Mouse (Mus musculus): ENCODE data around the gene Kctd12b. TPM values are rescaled to one million over a fixed set of nuclear protein-coding genes. Genes with fewer than 3 reads are reported as not detected.
A peak's percentile ranks its signal among the peaks of the same experiment; 100 is the strongest.
"Not testable (repeated sequence)": the region's sequence is repeated elsewhere in the genome, so short reads cannot be mapped to it uniquely, and the experiment has no call there.

Gene Kctd12b
- 5.0 and 5.3 TPM in 2 replicates for polyA plus RNA-seq (2016; fragmentation: Nextera tagmentation; extraction: Ambion mirVana)

DNA sequence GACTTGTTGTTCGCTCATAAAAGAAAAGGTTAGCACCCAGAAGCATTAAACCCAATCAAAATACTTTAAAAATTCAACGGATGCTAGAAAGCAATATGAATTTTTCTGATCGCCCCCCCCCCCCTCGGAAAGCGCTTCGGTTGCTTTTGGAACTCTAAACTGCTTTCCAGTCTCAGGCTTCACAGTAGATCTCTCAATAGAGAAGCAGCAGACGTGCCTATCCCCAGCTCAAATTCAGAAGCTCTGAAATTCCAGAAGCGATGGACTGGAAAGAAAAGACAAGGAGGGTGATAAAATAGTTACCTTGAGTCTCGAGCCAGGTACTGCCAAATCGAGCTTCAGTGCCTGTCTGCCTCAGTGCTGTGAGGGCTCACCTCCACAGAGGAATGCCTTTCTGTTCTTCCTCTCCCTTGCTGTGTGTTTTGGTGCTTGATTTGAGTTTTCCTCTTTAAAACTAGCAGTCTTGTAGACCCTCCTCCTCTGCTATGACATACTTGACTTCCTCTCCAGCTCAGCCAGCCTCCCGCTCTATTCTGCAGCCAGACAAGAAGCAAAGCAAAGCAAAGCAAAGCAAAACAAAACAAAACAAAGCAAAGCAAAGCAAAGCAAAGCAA, at the start of gene Kctd12b:
Kctd12b (minus strand) TSS at position 610 of the 614 bp plus-strand sequence.
- peak within 1 kb of the TSS; percentile 39 for H3K4me2 ChIP-seq (replicated peaks)
- no peaks in the 10 kb centered on the region for H3K9me3 ChIP-seq (replicated peaks)
- H3K36me3 ChIP-seq, result no peaks in the 10 kb centered on the region
- peak within 1 kb of the TSS; percentile 25 for H3K4me3 ChIP-seq
- no peaks in the 10 kb centered on the region for H3K27me3 ChIP-seq
- WGBS, result 35% methylated on average over 11 of the region's 11 CpGs
- H3K9ac ChIP-seq, result no peak within 1 kb of the TSS
- H3K4me1 ChIP-seq, result no peaks in the 10 kb centered on the region
- no peak for ATAC-seq (ENCODE audit: low FRiP score)
- H3K27ac ChIP-seq, result no peak within 1 kb of the TSS

DNA sequence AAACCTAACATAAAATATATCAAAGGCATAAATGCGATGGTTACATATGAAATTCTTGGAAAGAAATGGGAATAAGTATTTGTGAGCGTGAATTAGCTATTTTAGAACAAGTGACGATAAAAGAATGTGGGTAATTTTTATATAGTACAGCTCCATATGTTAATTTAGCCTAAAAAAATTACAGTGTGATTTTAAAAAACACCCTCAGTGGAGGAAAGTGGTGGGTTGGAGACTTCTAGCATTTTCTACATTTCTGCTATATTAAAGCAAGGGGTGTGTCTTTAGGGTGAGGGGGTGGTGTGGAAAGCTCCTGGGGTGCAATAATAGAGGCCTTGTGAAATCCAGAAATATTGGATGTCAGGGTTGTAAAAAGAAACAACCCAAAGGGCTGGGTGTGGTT, 46.3 kb upstream of the Kctd12b start:
- H3K36me3 ChIP-seq, result no peaks in the 10 kb centered on the region
- no peaks in the 10 kb centered on the region for H3K4me1 ChIP-seq
- H3K9ac ChIP-seq, result no peak overlapping the region
- H3K9me3 ChIP-seq (replicated peaks), result no peaks in the 10 kb centered on the region
- no peak overlapping the region for H3K4me2 ChIP-seq (replicated peaks)
- H3K27me3 ChIP-seq, result no peaks in the 10 kb centered on the region
- ATAC-seq (ENCODE audit: low FRiP score), result no peak
- H3K27ac ChIP-seq, result no peak overlapping the region
- no peak overlapping the region for H3K4me3 ChIP-seq
- 86% methylated on average over 3 of the region's 3 CpGs for WGBS

GRCm38 (mm10) chrX:153735697-153736096, 39.5 kb upstream of the Kctd12b start:
- no peak for ATAC-seq (ENCODE audit: low FRiP score)
- Histone ChIP-seq H3K4me2 (replicated peaks) (no peak overlapping the region), H3K27me3 (no peaks in the 10 kb centered on the region), H3K36me3 (peaks cover 12% of the 10 kb centered on the region; the same call in 1 of the 2 replicates), H3K9me3 (replicated peaks) (no peaks in the 10 kb centered on the region), H3K27ac (no peak overlapping the region), H3K4me3 (no peak overlapping the region), H3K9ac (no peak overlapping the region), H3K4me1 (no peaks in the 10 kb centered on the region)
- 87% methylated on average over 4 of the region's 4 CpGs for WGBS

DNA sequence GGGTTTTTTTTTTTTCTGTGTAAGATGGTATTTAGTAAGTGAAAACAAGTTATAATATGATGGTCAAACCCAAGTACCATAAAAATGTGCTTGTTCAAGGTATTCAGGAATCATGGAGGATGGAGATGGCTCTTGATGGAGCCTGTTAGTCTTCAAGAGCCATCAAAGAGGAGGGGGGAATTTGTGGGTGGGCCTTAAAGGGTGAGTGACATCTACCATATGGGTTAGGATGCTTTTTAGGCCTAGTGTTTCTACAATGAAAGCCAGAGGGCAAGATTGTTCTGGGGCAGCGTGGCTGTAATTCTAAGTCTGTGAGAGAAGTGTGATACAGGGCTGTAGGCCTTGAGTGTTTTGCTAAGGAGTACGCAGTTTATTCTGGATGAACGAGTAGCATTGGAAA, 28.2 kb upstream of the Kctd12b start:
- no peaks in the 10 kb centered on the region for H3K36me3 ChIP-seq
- H3K4me2 ChIP-seq (replicated peaks), result peak overlapping the region; percentile 53
- 30% methylated on average over 3 of the region's 3 CpGs for WGBS
- no peaks in the 10 kb centered on the region for H3K9me3 ChIP-seq (replicated peaks)
- H3K4me3 ChIP-seq, result peak overlapping the region; percentile 46
- peak overlapping the region; percentile 47 for H3K9ac ChIP-seq
- no peak overlapping the region for H3K27ac ChIP-seq
- H3K4me1 ChIP-seq, result 0 out of 2 replicates have a peak, but pooled peaks cover 5% of the 10 kb centered on the region
- peak; percentile 32 for ATAC-seq (ENCODE audit: low FRiP score)
- H3K27me3 ChIP-seq, result no peaks in the 10 kb centered on the region

GRCm38 (mm10) chrX:153723110-153723916, 27.1 kb upstream of the Kctd12b start, which contains the start of gene Nbdy:
Nbdy (plus strand) TSS chrX:153723590.
- peak within 1 kb of the TSS; percentile 53 for H3K4me2 ChIP-seq (replicated peaks)
- H3K4me3 ChIP-seq, result peak within 1 kb of the TSS; percentile 46
- H3K36me3 ChIP-seq, result no peaks in the 10 kb centered on the region
- H3K27ac ChIP-seq, result peak within 1 kb of the TSS; percentile 79
- 17% methylated on average over 32 of the region's 32 CpGs for WGBS
- H3K4me1 ChIP-seq, result 0 out of 2 replicates have a peak, but pooled peaks cover 5% of the 10 kb centered on the region
- H3K27me3 ChIP-seq, result no peaks in the 10 kb centered on the region
- no peaks in the 10 kb centered on the region for H3K9me3 ChIP-seq (replicated peaks)
- ATAC-seq (ENCODE audit: low FRiP score), result peak; percentile 90
- peak within 1 kb of the TSS; percentile 69 for H3K9ac ChIP-seq

- no peaks in the 10 kb centered on the region for H3K9me3 ChIP-seq (replicated peaks)
- H3K27me3 ChIP-seq, result no peaks in the 10 kb centered on the region
- H3K4me3 ChIP-seq, result no peak overlapping the region
- 40% methylated on average over 4 of the region's 4 CpGs for WGBS
- H3K27ac ChIP-seq, result no peak overlapping the region
- no peaks in the 10 kb centered on the region for H3K4me1 ChIP-seq
- ATAC-seq (ENCODE audit: low FRiP score), result no peak
- H3K9ac ChIP-seq, result no peak overlapping the region
- H3K36me3 ChIP-seq, result no peaks in the 10 kb centered on the region
- no peak overlapping the region for H3K4me2 ChIP-seq (replicated peaks)
Observed at GRCm38 (mm10) chrX:153719602-153720001, 23.4 kb upstream of the Kctd12b start.

DNA sequence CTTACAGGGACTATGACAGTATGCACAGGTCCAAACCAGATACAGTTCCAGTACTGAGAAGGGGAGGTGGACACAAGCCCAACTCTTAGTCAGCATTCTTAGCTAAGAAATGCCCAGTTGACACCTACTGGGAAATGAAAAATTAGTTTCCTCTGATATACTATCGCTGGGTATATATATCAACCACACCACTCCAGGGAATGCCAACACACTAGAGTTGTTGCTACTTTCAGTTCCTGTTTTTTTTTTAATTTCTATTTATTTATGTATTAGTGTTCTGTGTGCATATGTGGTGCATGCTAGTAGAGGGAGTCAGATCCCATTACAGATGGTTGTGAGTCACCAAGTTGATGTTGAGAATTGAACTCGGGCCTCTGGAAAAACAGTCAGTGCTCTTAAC, 20.5 kb upstream of the Kctd12b start:
- Histone ChIP-seq H3K27me3 (no peaks in the 10 kb centered on the region), H3K27ac (no peak overlapping the region), H3K9ac (no peak overlapping the region), H3K4me2 (replicated peaks) (no peak overlapping the region), H3K4me1 (no peaks in the 10 kb centered on the region), H3K9me3 (replicated peaks) (no peaks in the 10 kb centered on the region), H3K36me3 (no peaks in the 10 kb centered on the region), H3K4me3 (no peak overlapping the region)
- WGBS, result 85% methylated on average over 2 of the region's 2 CpGs
- ATAC-seq (ENCODE audit: low FRiP score), result no peak

- H3K36me3 ChIP-seq, result no peaks in the 10 kb centered on the region
- no peak overlapping the region for H3K9ac ChIP-seq
- no peaks in the 10 kb centered on the region for H3K4me1 ChIP-seq
- H3K9me3 ChIP-seq (replicated peaks), result no peaks in the 10 kb centered on the region
- no peaks in the 10 kb centered on the region for H3K27me3 ChIP-seq
- H3K4me3 ChIP-seq, result no peak overlapping the region
- H3K4me2 ChIP-seq (replicated peaks), result no peak overlapping the region
- WGBS, result 47% methylated on average over 4 of the region's 4 CpGs
- no peak overlapping the region for H3K27ac ChIP-seq
- ATAC-seq (ENCODE audit: low FRiP score), result no peak
Observed at GRCm38 (mm10) chrX:153707735-153708134, 11.5 kb upstream of the Kctd12b start.

GRCm38 (mm10) chrX:153700463-153700862, 4.3 kb upstream of the Kctd12b start:
- Histone ChIP-seq H3K4me2 (replicated peaks) (no peak overlapping the region), H3K4me1 (no peaks in the 10 kb centered on the region), H3K27me3 (no peaks in the 10 kb centered on the region), H3K27ac (no peak overlapping the region), H3K4me3 (no peak overlapping the region), H3K36me3 (no peaks in the 10 kb centered on the region), H3K9ac (no peak overlapping the region), H3K9me3 (replicated peaks) (no peaks in the 10 kb centered on the region)
- 83% methylated on average over 3 of the region's 3 CpGs for WGBS
- ATAC-seq (ENCODE audit: low FRiP score), result no peak

DNA sequence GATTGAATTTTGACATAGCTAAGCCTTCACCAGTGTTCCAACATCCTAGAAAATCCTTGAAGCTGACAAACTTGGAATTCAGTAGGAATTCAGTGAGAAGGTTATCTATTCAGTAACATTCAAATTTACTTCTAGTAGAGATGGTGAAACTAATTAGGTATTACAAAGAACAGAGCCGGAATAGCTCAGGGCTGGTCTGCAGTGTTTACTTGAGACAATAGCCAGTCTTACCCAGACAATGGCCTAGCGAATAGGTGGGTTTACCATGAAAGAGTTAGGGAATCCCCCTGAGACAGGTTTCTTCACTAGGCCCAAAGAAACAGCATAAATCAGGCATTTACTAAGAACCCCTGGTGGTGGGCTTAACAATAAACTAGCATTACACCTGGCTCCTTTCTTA, 28.0 kb downstream of the Kctd12b start:
- 38% methylated on average over 2 of the region's 2 CpGs for WGBS
- H3K4me1 ChIP-seq, result not testable (repeated sequence)

DNA sequence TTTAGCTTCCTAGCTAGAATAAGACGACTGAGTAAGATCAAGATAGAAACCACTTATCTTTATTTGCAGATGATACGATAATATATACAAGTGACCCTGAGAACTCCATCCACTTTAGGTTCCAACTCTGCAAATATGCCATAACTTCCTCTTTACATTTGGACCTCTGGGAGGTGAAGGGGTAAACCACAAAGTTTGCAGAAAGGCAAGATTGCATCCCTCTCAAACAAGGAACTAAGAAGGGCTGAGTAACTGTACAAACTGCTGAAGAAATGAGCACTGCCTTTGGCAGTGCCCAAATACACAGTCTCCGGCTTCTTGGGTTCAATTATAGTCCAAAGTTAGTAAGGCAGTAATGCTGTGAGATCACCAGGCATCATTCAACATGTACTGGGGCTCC, 31.3 kb downstream of the Kctd12b start:
- no peak overlapping the region for H3K9ac ChIP-seq
- no peak overlapping the region for H3K4me3 ChIP-seq
- H3K4me2 ChIP-seq (replicated peaks), result no peak overlapping the region
- 87% methylated on average over 3 of the region's 3 CpGs for WGBS
- H3K27ac ChIP-seq, result no peak overlapping the region
- no peaks in the 10 kb centered on the region for H3K4me1 ChIP-seq
- no peak for ATAC-seq (ENCODE audit: low FRiP score)
- no peaks in the 10 kb centered on the region for H3K9me3 ChIP-seq (replicated peaks)
- no peaks in the 10 kb centered on the region for H3K27me3 ChIP-seq
- no peaks in the 10 kb centered on the region for H3K36me3 ChIP-seq

More for the DNA sequence above, 28.0 kb downstream of the Kctd12b start:
- H3K9ac ChIP-seq; H3K4me3 ChIP-seq; H3K9me3 ChIP-seq (replicated peaks); ATAC-seq (ENCODE audit: low FRiP score); H3K4me2 ChIP-seq (replicated peaks); H3K36me3 ChIP-seq; H3K27ac ChIP-seq; H3K27me3 ChIP-seq: not testable (repeated sequence)

- Histone ChIP-seq H3K4me1 (no peaks in the 10 kb centered on the region), H3K9me3 (replicated peaks) (no peaks in the 10 kb centered on the region), H3K9ac (no peak overlapping the region), H3K27ac (no peak overlapping the region), H3K4me3 (no peak overlapping the region), H3K4me2 (replicated peaks) (no peak overlapping the region), H3K36me3 (no peaks in the 10 kb centered on the region), H3K27me3 (no peaks in the 10 kb centered on the region)
- ATAC-seq (ENCODE audit: low FRiP score), result no peak
- WGBS, result 77% methylated on average over 3 of the region's 3 CpGs
Observed at GRCm38 (mm10) chrX:153656949-153657348, 39.2 kb downstream of the Kctd12b start.

Measured in hindbrain, embryonic 12.5 days (tissue).